Mouse (Mus musculus) erythroblast, embryonic 14.5 days (primary cell): ENCODE data around the gene Ufd1. TPM values are rescaled to one million over a fixed set of nuclear protein-coding genes. Genes with fewer than 3 reads are reported as not detected.
A peak's percentile ranks its signal among the peaks of the same experiment; 100 is the strongest.

ENCODE experiments used
- H3K27me3 ChIP-seq: 2 replicates; pipeline ENCODE4 v1.6.1; 2012; ENCODE audit warnings: inconsistent platforms; ENCODE audit not compliant: control insufficient read depth
- H3K36me3 ChIP-seq: 2 replicates; pipeline ENCODE4 v1.6.1; 2012; ENCODE audit warnings: mild to moderate bottlenecking, inconsistent platforms; ENCODE audit not compliant: control insufficient read depth
- H3K4me1 ChIP-seq: 2 replicates; pipeline ENCODE4 v1.6.1; 2012; ENCODE audit warnings: inconsistent platforms; ENCODE audit not compliant: control insufficient read depth
- H3K4me3 ChIP-seq: replicated peaks from 2 replicates; pipeline ENCODE3; 2012; ENCODE audit warnings: moderate library complexity, mild to moderate bottlenecking, inconsistent platforms
- H3K9me3 ChIP-seq: 2 replicates; pipeline ENCODE4 v1.6.1; 2012; ENCODE audit warnings: low read length, inconsistent platforms, mixed read lengths; ENCODE audit not compliant: control insufficient read depth
- GATA1 ChIP-seq: IDR thresholded peaks from 2 replicates; pipeline ENCODE4 v1.6.1; 2012; ENCODE audit warnings: low read length, inconsistent platforms, mixed read lengths
- TAL1 ChIP-seq: IDR thresholded peaks from 3 replicates; pipeline ENCODE4 v1.6.1; 2012; ENCODE audit warnings: low read length, inconsistent platforms, mixed read lengths
- polyA plus RNA-seq: library from polyadenylated mRNA; stranded (reverse); fragments of >175 nt; gene quantifications from 2 replicates; pipeline ENCODE4 v1.2.3, GENCODE M21; 2012

The Ufd1 gene
- polyA plus RNA-seq, 1 experiment: 2.0 TPM

- Histone ChIP-seq H3K27me3 (no peaks in the 10 kb centered on the region), H3K4me1 (peaks cover 58% of the 10 kb centered on the region), H3K4me3 (peak overlapping the region; percentile 99), H3K9me3 (no peaks in the 10 kb centered on the region), H3K36me3 (peaks cover 64% of the 10 kb centered on the region)
- TF ChIP-seq GATA1 (no peak), TAL1 (no peak)
These were observed 64.5 kb downstream of the Ufd1 start for GRCm38 (mm10) chr16:18876091-18876441.

- Histone ChIP-seq H3K4me1 (peaks cover 53% of the 10 kb centered on the region), H3K27me3 (no peaks in the 10 kb centered on the region), H3K9me3 (no peaks in the 10 kb centered on the region), H3K36me3 (peaks cover 64% of the 10 kb centered on the region), H3K4me3 (peak within 1 kb of the TSS; percentile 99)
- TF ChIP-seq GATA1 (no peak), TAL1 (no peak)
These were observed 65.1 kb downstream of the Ufd1 start, which contains the start of the genes Mrpl40 and Hira for GRCm38 (mm10) chr16:18876442-18877308. TSS of gene Mrpl40 (minus strand) at chr16:18876862. TSS of gene Hira (plus strand) at chr16:18877037.

DNA sequence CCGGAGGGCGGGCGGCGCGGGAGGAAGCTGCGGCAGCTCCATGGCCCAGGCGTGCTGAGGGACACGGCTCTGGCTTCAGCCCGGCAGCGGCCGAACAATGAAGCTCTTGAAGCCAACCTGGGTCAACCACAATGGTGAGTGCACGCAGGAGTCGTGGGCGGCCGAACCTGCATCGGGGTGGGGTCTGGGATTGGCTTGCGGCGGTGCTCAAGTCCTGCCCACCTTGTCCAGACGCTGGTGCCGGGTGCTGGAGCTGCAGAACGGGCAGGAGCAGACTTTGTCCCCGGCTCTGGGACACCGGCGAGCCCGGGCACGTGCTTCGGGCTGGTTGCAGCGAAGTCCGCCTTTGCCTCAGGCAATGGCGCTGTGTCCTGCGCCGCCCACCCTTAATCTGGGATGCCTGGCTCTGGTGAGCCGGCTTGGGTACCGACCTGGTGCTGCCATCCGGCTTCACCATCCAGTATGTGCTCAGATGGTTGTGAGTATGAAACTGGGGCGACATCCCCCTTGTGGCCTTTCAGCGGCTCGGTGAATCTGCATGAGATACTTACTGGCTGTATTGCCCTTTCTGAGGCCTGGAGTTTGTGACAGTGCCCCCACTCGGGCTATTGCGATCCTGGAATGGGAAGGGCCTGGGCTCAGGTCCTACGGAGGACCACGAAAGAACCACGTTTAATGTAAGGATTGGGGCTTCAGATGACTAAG, 66.0 kb downstream of the Ufd1 start:
- Histone ChIP-seq H3K36me3 (peaks cover 64% of the 10 kb centered on the region), H3K4me1 (peaks cover 49% of the 10 kb centered on the region)
- TF ChIP-seq TAL1: no peak

GRCm38 (mm10) chr16:18878091-18878720, 66.6 kb downstream of the Ufd1 start:
- peaks cover 62% of the 10 kb centered on the region for H3K36me3 ChIP-seq
- TF ChIP-seq TAL1 (no peak), GATA1 (no peak)
- peak overlapping the region; percentile 99 for H3K4me3 ChIP-seq
- no peaks in the 10 kb centered on the region for H3K27me3 ChIP-seq
- peaks cover 52% of the 10 kb centered on the region for H3K4me1 ChIP-seq
- H3K9me3 ChIP-seq: no peaks in the 10 kb centered on the region

More for the DNA sequence above, 66.0 kb downstream of the Ufd1 start:
- H3K27me3 ChIP-seq: no peaks in the 10 kb centered on the region
- H3K4me3 ChIP-seq: peak overlapping the region; percentile 99
- H3K9me3 ChIP-seq: no peaks in the 10 kb centered on the region

DNA sequence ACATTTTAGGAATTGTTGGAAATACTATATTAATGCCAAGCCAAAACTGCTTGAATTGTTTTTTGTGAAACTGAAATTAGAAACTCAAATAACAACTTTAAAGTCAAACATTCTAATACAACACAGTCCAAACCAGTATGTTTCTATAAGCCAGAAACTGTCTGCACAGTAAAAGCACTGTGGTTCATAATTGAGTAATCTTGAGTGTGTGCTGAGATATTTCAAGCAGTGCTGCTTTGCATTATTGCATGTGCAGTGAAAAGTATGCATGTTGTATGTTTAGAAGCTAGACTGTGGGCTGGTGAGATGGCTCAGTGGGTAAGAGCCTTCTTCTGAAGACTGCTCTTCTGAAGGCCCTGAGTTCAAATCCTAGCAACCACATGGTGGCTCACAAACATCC, 72.5 kb downstream of the Ufd1 start:
- TF ChIP-seq TAL1 (no peak), GATA1 (no peak)
- Histone ChIP-seq H3K9me3 (no peaks in the 10 kb centered on the region), H3K36me3 (peaks cover 60% of the 10 kb centered on the region), H3K4me3 (no peak overlapping the region), H3K27me3 (no peaks in the 10 kb centered on the region), H3K4me1 (peaks cover 30% of the 10 kb centered on the region)

Other genes starting within 250 kb of the Ufd1 start
- gene Tbx1, start 221.1 kb upstream of the Ufd1 start, polyA plus RNA-seq: not detected in 2 replicates
- gene Gp1bb, start 189.4 kb upstream of the Ufd1 start, polyA plus RNA-seq: 0.44 and 0.64 TPM in 2 replicates
- gene Gm49601, start 185.4 kb upstream of the Ufd1 start, polyA plus RNA-seq: 0.02 TPM in 1 of 2 replicates, not detected in the other
- 0.03 TPM in 1 of 2 replicates, not detected in the other for gene Sept5, start 181.8 kb upstream of the Ufd1 start, polyA plus RNA-seq
- gene Cldn5, start 34.9 kb upstream of the Ufd1 start, polyA plus RNA-seq: 0.09 and 0.19 TPM in 2 replicates
- gene Cdc45, start 208 bp downstream of the Ufd1 start, polyA plus RNA-seq: 4.8 and 5.3 TPM in 2 replicates
- 4.2 and 4.5 TPM in 2 replicates for gene 2510002D24Rik, start 24.8 kb downstream of the Ufd1 start, polyA plus RNA-seq
- gene Gm28539, start 24.8 kb downstream of the Ufd1 start, polyA plus RNA-seq: not detected in 2 replicates
- gene Mrpl40, start 65.1 kb downstream of the Ufd1 start, polyA plus RNA-seq: 1.9 and 2.1 TPM in 2 replicates
- 0.95 and 1.0 TPM in 2 replicates for gene Hira, start 65.3 kb downstream of the Ufd1 start, polyA plus RNA-seq